Mouse (Mus musculus) intestine, embryonic 14.5 days (tissue): ENCODE measurements at regions not wholly inside any gene's neighbourhood (a gene's known extent, or its start where the extent isn't known, plus 50 kb on each side); places are given as distances from the start of the nearest gene placed in this dataset.

Source experiments
- ATAC-seq: fragments of 200-750 bp; cut with Nextera tagmentation; replicated peaks from 2 replicates; pipeline ENCODE4 v1.8.0; 2017; ENCODE audit warnings: low read depth, moderate number of reproducible peaks, moderate TSS enrichment, moderate library complexity; ENCODE audit not compliant: low FRiP score, low TSS enrichment
- DNase-seq: peaks from one replicate; pipeline ENCODE4 v3.0.0-alpha.2; 2018; ENCODE audit warnings: low spot score
- H3K27ac ChIP-seq: fragments of 300-500 bp; sonication (generic); 2 replicates; pipeline ENCODE4 v1.5.1; 2014; ENCODE audit warnings: low read depth, mild to moderate bottlenecking, control low read depth
- H3K27me3 ChIP-seq: fragments of 300-500 bp; sonication (generic); replicated peaks from 2 replicates; pipeline ENCODE4 v1.6.1; 2014; ENCODE audit warnings: low read length, control low read depth; ENCODE audit not compliant: control insufficient read depth, insufficient read depth
- H3K36me3 ChIP-seq: fragments of 300-500 bp; sonication (generic); 2 replicates; pipeline ENCODE4 v1.6.1; 2014; ENCODE audit warnings: low read length, control low read depth; ENCODE audit not compliant: control insufficient read depth, insufficient read depth
- H3K4me1 ChIP-seq: fragments of 300-500 bp; sonication (generic); replicated peaks from 2 replicates; pipeline ENCODE4 v1.6.1; 2014; ENCODE audit warnings: low read length, control low read depth, mixed read lengths; ENCODE audit not compliant: control insufficient read depth, insufficient read depth
- H3K4me2 ChIP-seq: fragments of 300-500 bp; sonication (generic); 2 replicates; pipeline ENCODE4 v1.6.1; 2014; ENCODE audit warnings: low read length
- H3K4me3 ChIP-seq: fragments of 300-500 bp; sonication (generic); 2 replicates; pipeline ENCODE4 v1.5.1; 2014; ENCODE audit warnings: low read depth, low read length, control low read depth, mixed read lengths
- H3K9ac ChIP-seq: fragments of 300-500 bp; sonication (generic); 2 replicates; pipeline ENCODE4 v1.6.1; 2014; ENCODE audit warnings: mild to moderate bottlenecking, low read length
- H3K9me3 ChIP-seq: fragments of 300-500 bp; sonication (generic); 2 replicates; pipeline ENCODE4 v1.6.1; 2016; ENCODE audit warnings: low read length, control low read depth; ENCODE audit not compliant: control insufficient read depth
- WGBS: fragments of 180-500 bp; shearing (Covaris S2); extraction: QIAGEN DNeasy Blood & Tissue Kit; methylation state at CpG from one replicate; pipeline ENCODE4 v1.1.7; 2014; 5-methylcytosine and 5-hydroxymethylcytosine counted together

DNA sequence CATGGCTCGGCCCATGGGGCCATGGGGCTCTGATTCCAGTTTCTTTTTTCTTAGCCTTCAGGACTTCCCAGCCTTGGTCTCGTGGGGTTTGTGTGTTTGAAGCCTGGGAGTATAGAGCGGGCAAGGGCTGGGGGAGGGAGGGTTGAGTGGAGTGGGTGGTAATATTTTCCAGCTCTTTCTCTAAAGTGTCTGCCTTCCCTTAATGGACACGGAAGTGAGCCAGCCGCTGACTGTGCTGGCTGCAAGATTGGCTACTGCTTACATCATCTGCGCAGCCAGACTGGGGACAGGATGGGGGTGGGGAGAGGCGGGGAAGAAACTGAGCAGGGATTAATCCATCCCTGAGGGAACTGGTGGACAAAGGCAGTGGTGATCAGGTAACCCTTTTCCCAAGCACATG, 52.3 kb downstream of the Tnp1 start:
- H3K27ac ChIP-seq: peak overlapping the region; percentile 69
- H3K9me3 ChIP-seq: no peaks in the 10 kb centered on the region
- peak overlapping the region; percentile 16; the same call in 1 of the 2 replicates for H3K4me2 ChIP-seq
- no peak overlapping the region for H3K9ac ChIP-seq
- DNase-seq: peak; percentile 65
- ATAC-seq: peak; percentile 78
- no peak overlapping the region for H3K4me3 ChIP-seq
- H3K27me3 ChIP-seq: no peaks in the 10 kb centered on the region
- H3K4me1 ChIP-seq: peaks cover 6% of the 10 kb centered on the region
- no peaks in the 10 kb centered on the region for H3K36me3 ChIP-seq
- WGBS: 28% methylated on average over 7 of the region's 7 CpGs

DNA sequence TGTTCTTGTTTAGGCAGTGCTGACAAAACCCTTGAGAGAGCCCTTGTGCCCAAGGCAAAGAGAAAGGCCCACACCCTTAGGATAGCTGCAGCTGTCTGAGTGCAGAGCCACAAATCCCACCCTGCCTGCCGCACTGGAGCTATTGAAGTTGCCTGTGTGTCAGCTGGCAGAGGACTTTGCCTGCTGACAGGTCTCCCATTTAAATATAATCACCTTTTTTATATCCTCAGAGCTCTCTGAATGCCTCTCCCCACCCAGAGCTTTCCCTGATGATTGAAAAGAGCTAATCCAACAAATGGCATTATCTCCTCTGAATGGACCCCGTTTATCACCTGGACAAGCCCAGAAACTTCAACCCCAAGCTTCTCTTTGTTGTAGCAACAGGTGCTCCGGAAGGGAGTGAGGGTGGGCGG, 55.5 kb downstream of the Tnp1 start:
- Histone ChIP-seq H3K4me1 (peaks cover 6% of the 10 kb centered on the region), H3K4me2 (no peak overlapping the region), H3K27me3 (no peaks in the 10 kb centered on the region), H3K9ac (no peak overlapping the region), H3K4me3 (no peak overlapping the region), H3K36me3 (no peaks in the 10 kb centered on the region), H3K27ac (no peak overlapping the region), H3K9me3 (no peaks in the 10 kb centered on the region)
- ATAC-seq (peak; percentile 55; the same call in 1 of the 2 replicates), DNase-seq (peak; percentile 58)
- 30% methylated on average over 4 of the region's 4 CpGs for WGBS

DNA sequence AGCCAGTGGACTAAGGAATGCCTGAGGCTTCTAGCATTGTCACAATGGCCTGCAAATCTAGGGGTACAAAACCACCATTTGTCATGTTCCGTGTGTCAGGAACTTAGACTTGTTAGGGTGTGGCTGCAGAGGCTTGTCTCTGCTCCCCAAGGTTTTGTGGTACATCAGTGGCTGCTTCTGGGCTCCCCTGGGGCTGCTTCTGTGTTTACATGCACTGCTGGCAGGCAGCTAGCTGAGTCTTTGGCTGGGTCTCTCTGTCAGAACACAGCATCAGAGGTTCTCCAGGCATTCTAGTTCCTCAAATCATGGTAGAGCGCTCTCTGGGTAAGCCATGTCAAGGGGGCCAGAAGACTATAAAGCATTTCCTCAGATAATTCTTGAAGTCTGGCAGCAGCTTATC, 60.3 kb downstream of the Tnp1 start:
- no peak for ATAC-seq
- Histone ChIP-seq H3K27ac (no peak overlapping the region), H3K9ac (no peak overlapping the region), H3K9me3 (no peaks in the 10 kb centered on the region), H3K36me3 (no peaks in the 10 kb centered on the region), H3K4me3 (no peak overlapping the region), H3K4me1 (peaks cover 3% of the 10 kb centered on the region; the same call in 1 of the 2 replicates), H3K27me3 (no peaks in the 10 kb centered on the region), H3K4me2 (no peak overlapping the region)
- no peak for DNase-seq
- WGBS: 79% methylated on average over 2 of the region's 2 CpGs

DNA sequence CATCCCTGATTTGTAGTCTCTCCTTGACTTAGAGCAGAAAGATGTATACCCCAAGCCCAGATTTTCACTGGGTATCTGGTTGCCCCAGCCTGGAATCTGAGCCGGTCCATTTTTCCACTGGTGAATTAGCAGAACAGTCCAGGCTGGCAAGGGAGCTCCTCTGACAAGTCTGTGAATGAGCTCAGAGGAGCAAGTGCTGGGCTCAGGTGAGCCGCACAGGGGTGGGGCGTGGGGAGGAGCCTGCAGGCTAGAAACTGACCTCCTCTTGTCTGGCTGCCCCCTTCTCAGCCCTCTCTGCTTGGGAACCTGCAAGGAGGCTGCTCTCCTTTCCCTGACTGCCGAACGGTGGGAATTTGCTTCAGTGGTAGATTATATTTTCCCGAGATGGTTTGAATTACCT, 62.8 kb downstream of the Tnp1 start:
- no peaks in the 10 kb centered on the region for H3K27me3 ChIP-seq
- H3K36me3 ChIP-seq: no peaks in the 10 kb centered on the region
- DNase-seq: no peak
- H3K9me3 ChIP-seq: no peaks in the 10 kb centered on the region
- H3K9ac ChIP-seq: no peak overlapping the region
- H3K4me3 ChIP-seq: no peak overlapping the region
- 0 out of 2 replicates have a peak, but pooled peaks have one; percentile 66 for ATAC-seq
- 28% methylated on average over 6 of the region's 6 CpGs for WGBS
- peaks cover 3% of the 10 kb centered on the region; the same call in 1 of the 2 replicates for H3K4me1 ChIP-seq
- no peak overlapping the region for H3K4me2 ChIP-seq
- H3K27ac ChIP-seq: no peak overlapping the region

DNA sequence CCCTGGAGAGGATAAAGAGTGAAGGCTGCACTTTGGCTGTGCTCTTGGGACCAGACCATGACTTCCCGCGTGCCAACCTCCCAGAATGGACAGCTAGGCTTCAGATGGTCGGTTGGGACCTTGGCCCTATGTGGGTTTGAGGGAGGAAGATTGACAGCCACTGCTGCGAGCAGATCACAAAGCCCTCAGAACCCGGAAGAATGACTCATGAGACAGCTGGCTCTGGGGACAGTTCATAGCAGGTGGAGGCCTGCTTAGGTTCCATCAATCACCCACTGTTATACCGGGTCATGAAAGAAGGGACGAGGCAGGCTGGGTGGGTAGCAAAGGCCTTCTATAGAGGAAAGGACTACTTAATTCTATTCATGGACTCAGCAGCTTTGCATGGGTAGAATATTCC, 63.9 kb downstream of the Tnp1 start:
- DNase-seq: no peak

DNA sequence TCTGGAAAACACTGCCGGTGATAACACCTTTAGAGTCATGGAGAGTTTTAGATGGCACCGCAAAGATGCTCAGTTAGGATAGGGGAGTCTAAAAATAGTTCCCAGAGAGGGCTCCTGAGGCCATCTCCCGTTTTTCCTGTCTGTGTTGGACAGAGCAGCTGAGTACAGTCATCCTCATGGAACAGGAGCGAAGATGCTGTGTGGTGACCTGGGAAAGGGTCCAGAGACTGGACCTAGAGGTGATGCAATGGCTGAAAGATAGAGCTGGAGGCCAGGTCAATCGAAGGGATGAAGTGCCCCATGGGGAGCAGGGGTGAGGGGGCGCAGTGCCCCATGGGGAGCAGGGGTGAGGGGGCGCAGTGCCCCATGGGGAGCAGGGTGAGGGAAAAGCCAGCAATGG, 64.3 kb downstream of the Tnp1 start:
- Histone ChIP-seq H3K27me3 (no peaks in the 10 kb centered on the region), H3K36me3 (no peaks in the 10 kb centered on the region), H3K4me2 (no peak overlapping the region), H3K9me3 (no peaks in the 10 kb centered on the region), H3K27ac (no peak overlapping the region), H3K4me3 (no peak overlapping the region), H3K9ac (no peak overlapping the region), H3K4me1 (peaks cover 4% of the 10 kb centered on the region; the same call in 1 of the 2 replicates)
- ATAC-seq (no peak), DNase-seq (no peak)
- WGBS: 88% methylated on average over 7 of the region's 7 CpGs

More for the DNA sequence above, 63.9 kb downstream of the Tnp1 start:
- Histone ChIP-seq H3K9ac (no peak overlapping the region), H3K36me3 (no peaks in the 10 kb centered on the region), H3K9me3 (no peaks in the 10 kb centered on the region), H3K4me3 (no peak overlapping the region), H3K27ac (no peak overlapping the region), H3K4me2 (no peak overlapping the region), H3K4me1 (peaks cover 3% of the 10 kb centered on the region; the same call in 1 of the 2 replicates), H3K27me3 (no peaks in the 10 kb centered on the region)
- WGBS: 69% methylated on average over 7 of the region's 7 CpGs
- ATAC-seq: no peak

DNA sequence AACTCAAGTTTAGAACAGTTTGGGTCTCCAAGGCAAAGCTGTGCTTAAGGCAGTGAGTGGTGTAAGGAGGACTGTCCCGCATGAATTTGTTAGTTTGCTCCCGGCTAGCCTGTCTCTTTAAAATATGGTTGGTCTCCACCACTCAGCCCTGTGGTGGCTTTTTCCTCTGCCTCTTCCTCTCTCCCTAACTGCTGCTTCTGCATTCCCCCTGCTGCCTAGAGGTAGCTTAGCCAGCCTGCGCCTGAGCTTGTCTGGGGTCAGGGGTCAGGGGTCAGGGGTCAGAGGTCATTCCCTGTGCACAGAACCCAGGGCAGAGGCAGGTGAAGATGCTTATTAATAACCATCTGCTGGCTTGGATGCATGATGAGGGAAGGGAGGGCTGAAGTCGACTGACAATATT, 69.5 kb downstream of the Tnp1 start:
- 20% methylated on average over 4 of the region's 4 CpGs for WGBS
- Histone ChIP-seq H3K36me3 (no peaks in the 10 kb centered on the region), H3K4me1 (peaks cover 21% of the 10 kb centered on the region), H3K9ac (no peak overlapping the region), H3K4me2 (no peak overlapping the region), H3K27me3 (no peaks in the 10 kb centered on the region), H3K9me3 (no peaks in the 10 kb centered on the region), H3K4me3 (no peak overlapping the region), H3K27ac (no peak overlapping the region)
- DNase-seq (no peak), ATAC-seq (no peak)

DNA sequence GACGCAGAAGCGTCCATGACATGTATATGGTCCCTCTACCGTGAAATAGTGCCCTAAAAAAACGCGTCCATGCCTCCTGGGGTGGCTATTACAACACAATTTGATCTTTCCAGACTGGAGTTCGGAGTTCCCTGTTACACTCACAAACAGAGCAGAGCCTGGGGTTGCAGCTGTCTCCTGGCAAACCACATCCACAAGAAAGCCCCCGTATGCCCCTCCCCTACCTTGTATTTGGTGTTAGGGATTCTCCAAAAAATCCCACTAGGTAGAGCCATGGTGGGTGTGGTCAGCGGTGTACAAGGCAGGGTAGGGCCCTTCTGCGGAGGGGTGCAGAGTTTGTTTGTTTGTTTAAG, 70.0 kb downstream of the Tnp1 start:
- ATAC-seq (peak; percentile 25; the same call in 1 of the 2 replicates), DNase-seq (no peak)
- peaks cover 21% of the 10 kb centered on the region for H3K4me1 ChIP-seq
- H3K36me3 ChIP-seq: no peaks in the 10 kb centered on the region
- peak overlapping the region; percentile 38 for H3K4me2 ChIP-seq
- H3K4me3 ChIP-seq: no peak overlapping the region
- WGBS: 16% methylated on average over 9 of the region's 9 CpGs
- no peak overlapping the region for H3K9ac ChIP-seq
- no peaks in the 10 kb centered on the region for H3K27me3 ChIP-seq
- H3K9me3 ChIP-seq: no peaks in the 10 kb centered on the region
- 0 out of 2 replicates have a peak overlapping the region, but pooled peaks have one; percentile 29 for H3K27ac ChIP-seq
